Mouse (Mus musculus) heart, adult 2 months (tissue): Measurements from ENCODE around the gene Gucy1b1. TPM values are rescaled to one million over a fixed set of nuclear protein-coding genes. Genes with fewer than 3 reads are reported as not detected.

Experiments used
- DNase-seq, 2 experiments: peaks; one replicate each; pipeline ENCODE4 v3.0.0; 2021
- H3K27ac ChIP-seq: fragments of 200-600 bp; 2 replicates; pipeline ENCODE4 v1.8.1; 2022
- H3K27me3 ChIP-seq: fragments of 200-500 bp; 2 replicates; pipeline ENCODE4 v1.6.1; 2012; ENCODE audit warnings: mild to moderate bottlenecking, low read length, inconsistent platforms, mixed read lengths; ENCODE audit not compliant: control insufficient read depth, insufficient read depth
- H3K36me3 ChIP-seq: fragments of 200-500 bp; 2 replicates; pipeline ENCODE4 v1.6.1; 2012; ENCODE audit warnings: low read length, inconsistent platforms; ENCODE audit not compliant: control insufficient read depth, insufficient read depth
- H3K4me1 ChIP-seq: fragments of 200-500 bp; 2 replicates; pipeline ENCODE4 v1.6.1; 2011; ENCODE audit warnings: low read length; ENCODE audit not compliant: control insufficient read depth, insufficient read depth
- H3K4me3 ChIP-seq: fragments of 200-600 bp; 2 replicates; pipeline ENCODE4 v1.8.1; 2022
- H3K79me2 ChIP-seq: fragments of 200-500 bp; replicated peaks from 2 replicates; pipeline ENCODE4 v1.6.1; 2012; ENCODE audit warnings: mild to moderate bottlenecking, inconsistent platforms, low read length, moderate library complexity, mixed read lengths; ENCODE audit not compliant: control insufficient read depth, insufficient read depth
- H3K9ac ChIP-seq: fragments of 200-500 bp; 2 replicates; pipeline ENCODE4 v1.6.1; 2012; ENCODE audit warnings: low read depth, mild to moderate bottlenecking, control low read depth, inconsistent platforms, low read length, mixed read lengths
- CTCF ChIP-seq: fragments of 200-600 bp; IDR thresholded peaks from 2 replicates; pipeline ENCODE4 v1.8.1; 2022; ENCODE audit warnings: antibody characterized with exemption, mild to moderate bottlenecking, moderate library complexity
- EP300 ChIP-seq: fragments of 200-500 bp; IDR thresholded peaks from 2 replicates; pipeline ENCODE4 v1.6.1; 2011; ENCODE audit warnings: low read depth, low read length, control low read depth; ENCODE audit not compliant: insufficient read depth
- POLR2A ChIP-seq: fragments of 200-500 bp; IDR thresholded peaks from 2 replicates; pipeline ENCODE4 v1.6.1; 2011; ENCODE audit warnings: mild to moderate bottlenecking, low read depth, low read length, control low read depth; ENCODE audit not compliant: insufficient read depth
- WGBS: fragments of 180-500 bp; shearing (Covaris S2); methylation state at CpG from one replicate; pipeline ENCODE4 v1.1.7; 2018; 5-methylcytosine and 5-hydroxymethylcytosine counted together
- intact Hi-C: fragments of 180-260 bp; cut with DNase I; formaldehyde crosslinking; loops from one replicate; pipeline ENCODE4 v1.15.1; 2025
- polyA plus RNA-seq: library from polyadenylated mRNA; depleted of rRNA; stranded (reverse); fragments of >200 nt; gene quantifications from 2 replicates; pipeline ENCODE4 v1.2.3, GENCODE M21; 2012
- total RNA-seq, 2 experiments: library from RNA; stranded (reverse); gene quantifications; 2 replicates each; pipeline ENCODE4 v1.2.3; 2021

Gucy1b1 gene
- total and polyA plus RNA-seq, 3 experiments = 9.4 to 15.1 (median 14.7) TPM

DNA sequence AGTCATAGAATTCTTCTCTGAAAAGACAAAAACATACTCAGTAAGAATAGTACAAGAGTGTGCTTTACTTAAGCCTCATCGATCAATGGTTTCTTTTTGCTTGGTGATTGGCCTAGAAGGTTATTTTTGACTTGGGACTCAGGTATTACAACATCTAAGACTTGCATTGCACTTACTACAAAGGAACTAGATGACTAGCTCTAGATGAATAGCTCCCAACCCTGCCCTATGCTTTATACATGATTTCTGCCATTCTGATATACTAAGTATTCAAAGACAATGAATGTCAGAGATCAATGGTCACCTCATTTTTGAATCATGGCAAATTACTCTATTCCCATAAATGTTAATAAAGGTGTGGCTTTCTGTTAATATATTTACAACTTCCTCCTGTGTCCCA is 67.5 kb downstream of the Gucy1b1 start:
- intact Hi-C loops = no loop called here

DNA sequence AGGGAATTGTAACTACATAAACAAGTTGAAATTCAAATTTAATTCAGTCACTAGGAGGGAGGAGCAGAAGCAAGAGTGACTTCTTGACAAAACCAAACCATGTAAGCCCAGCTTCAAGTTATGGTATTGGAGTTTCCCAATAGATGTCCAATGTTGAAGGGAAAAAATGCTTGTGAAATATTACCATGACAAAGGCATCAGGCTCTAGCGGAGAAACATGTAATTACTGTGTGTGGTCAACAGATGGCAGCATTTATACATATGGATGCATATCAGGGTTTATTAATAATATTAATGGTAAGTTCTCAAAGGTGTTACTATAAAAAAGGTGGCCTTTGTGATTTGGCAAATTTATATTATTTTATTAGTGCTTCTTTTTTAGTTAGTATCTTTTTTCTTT is 78.5 kb downstream of the Gucy1b1 start:
- Histone ChIP-seq H3K27ac (no peak overlapping the region), H3K4me3 (no peak overlapping the region), H3K27me3 (no peaks in the 10 kb centered on the region), H3K9ac (no peak overlapping the region), H3K4me1 (no peaks in the 10 kb centered on the region), H3K79me2 (no peaks in the 10 kb centered on the region), H3K36me3 (no peaks in the 10 kb centered on the region)
- no peak for DNase-seq
- TF ChIP-seq CTCF (peak; percentile 88), POLR2A (no peak)
- 4% methylated on average over 1 of the region's 1 CpGs for WGBS
- intact Hi-C loops = loop anchor here (5.0 kb wide), 1 partner anchor 336 kb away; no protein-coding TSS in a partner anchor

More for the DNA sequence above, 67.5 kb downstream of the Gucy1b1 start:
- no peaks in the 10 kb centered on the region for H3K4me1 ChIP-seq
- H3K36me3 ChIP-seq = no peaks in the 10 kb centered on the region
- H3K79me2 ChIP-seq = no peaks in the 10 kb centered on the region
- H3K27me3 ChIP-seq = no peaks in the 10 kb centered on the region
- 93% methylated on average over 1 of the region's 1 CpGs for WGBS
- no peak overlapping the region for H3K4me3 ChIP-seq
- H3K27ac ChIP-seq = no peak overlapping the region
- DNase-seq = no peak
- no peak overlapping the region for H3K9ac ChIP-seq
- no peak for TF ChIP-seq POLR2A
- no peak for TF ChIP-seq CTCF
- no peak for TF ChIP-seq EP300

DNA sequence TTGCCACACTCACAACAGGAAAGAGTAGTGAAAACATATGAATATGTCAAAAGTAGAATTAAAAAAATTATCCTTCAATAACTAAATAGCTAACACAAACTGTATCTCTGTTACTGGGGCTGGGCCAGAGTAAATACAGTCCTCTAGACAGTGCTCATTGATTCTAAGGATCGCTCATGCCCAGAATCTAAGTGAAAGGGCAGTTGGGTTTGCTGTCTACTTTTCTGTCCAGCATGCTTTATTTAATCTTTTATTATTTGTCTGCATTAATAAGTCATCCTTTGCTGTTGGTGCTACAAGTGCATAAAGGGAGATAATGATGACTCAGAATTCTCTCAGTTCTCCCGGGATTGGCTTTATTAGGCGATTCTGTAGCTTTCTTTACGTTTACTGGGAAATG is 79.1 kb downstream of the Gucy1b1 start:
- Histone ChIP-seq H3K4me1 (no peaks in the 10 kb centered on the region), H3K36me3 (no peaks in the 10 kb centered on the region), H3K9ac (no peak overlapping the region), H3K4me3 (no peak overlapping the region), H3K79me2 (no peaks in the 10 kb centered on the region), H3K27ac (no peak overlapping the region), H3K27me3 (no peaks in the 10 kb centered on the region)
- intact Hi-C loops = loop anchor here (5.0 kb wide), 1 partner anchor 337 kb away; no protein-coding TSS in a partner anchor
- no peak for DNase-seq
- 35% methylated on average over 4 of the region's 4 CpGs for WGBS
- TF ChIP-seq EP300 (no peak), POLR2A (no peak), CTCF (no peak)

DNA sequence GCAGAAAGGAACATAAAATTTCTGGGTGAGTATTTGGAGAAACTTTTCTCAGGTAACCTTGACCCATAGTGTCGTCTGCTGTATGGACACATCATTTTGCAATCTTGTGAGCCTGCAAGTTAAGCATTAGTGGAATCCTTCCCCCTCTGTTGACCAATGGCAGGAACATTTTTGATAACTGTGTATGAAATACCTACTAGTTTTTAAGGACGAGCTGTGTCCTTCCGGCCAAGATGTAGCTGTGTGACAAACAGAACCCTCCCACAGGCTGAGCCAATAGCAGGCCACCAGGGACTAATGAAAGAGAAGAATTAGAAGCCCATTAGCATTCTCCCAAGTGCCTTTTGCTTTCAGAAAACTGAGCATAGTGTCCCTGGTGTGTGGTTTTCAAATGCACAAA is 84.0 kb downstream of the Gucy1b1 start:
- Histone ChIP-seq H3K27me3 (no peaks in the 10 kb centered on the region), H3K79me2 (no peaks in the 10 kb centered on the region), H3K27ac (no peak overlapping the region), H3K4me1 (peaks cover 3% of the 10 kb centered on the region; the same call in 1 of the 2 replicates), H3K4me3 (no peak overlapping the region), H3K9ac (no peak overlapping the region), H3K36me3 (no peaks in the 10 kb centered on the region)
- DNase-seq = no peak
- TF ChIP-seq CTCF (no peak), EP300 (no peak), POLR2A (no peak)
- intact Hi-C loops = no loop called here
- WGBS = 44% methylated on average over 3 of the region's 3 CpGs

DNA sequence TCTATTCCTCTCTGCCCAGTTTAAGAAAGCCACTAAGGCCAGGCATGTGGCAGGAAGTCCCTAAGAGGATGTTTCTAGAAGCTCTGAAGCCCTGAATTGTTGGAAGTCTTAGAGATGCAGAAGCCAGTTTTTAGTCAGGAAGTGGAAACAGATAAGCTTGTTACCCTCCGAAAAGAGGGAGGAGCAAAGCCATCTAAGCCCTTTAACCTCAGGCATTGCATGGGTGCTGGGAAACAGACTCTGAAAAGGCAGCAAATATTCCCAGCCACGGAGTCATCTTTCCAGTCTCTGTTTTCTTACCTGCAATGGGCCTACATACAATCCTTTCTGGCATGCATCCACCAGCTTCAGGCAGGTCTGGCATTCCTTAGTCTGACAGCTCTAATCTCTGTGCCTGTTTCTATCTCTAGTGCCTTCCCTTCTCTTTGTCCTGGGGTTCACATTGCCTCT is 84.8 kb downstream of the Gucy1b1 start:
- 5% methylated on average over 2 of the region's 2 CpGs for WGBS
- intact Hi-C loops = no loop called here

DNA sequence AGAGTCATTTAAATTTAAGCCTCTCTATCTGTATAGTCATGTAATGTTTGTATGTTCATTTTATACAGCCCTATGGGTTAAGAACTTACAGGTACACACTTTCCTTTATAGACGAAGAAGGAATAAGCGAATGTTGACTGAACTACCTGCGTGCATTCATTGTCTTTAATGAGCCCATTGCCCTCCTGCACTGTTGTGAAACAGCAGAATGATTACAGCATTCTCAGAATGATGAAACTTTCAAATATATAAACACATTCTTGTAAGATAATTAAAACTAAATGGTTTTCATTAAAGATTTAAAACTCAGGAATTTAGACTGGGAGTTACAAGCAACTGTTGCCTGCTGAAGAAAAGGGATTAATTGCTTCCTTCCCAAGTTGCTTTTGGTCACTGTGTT is 86.9 kb downstream of the Gucy1b1 start:
- WGBS = 95% methylated on average over 3 of the region's 3 CpGs
- no peak for DNase-seq
- H3K27ac ChIP-seq = no peak overlapping the region
- H3K4me3 ChIP-seq = no peak overlapping the region
- no peaks in the 10 kb centered on the region for H3K27me3 ChIP-seq
- no peak for TF ChIP-seq CTCF
- TF ChIP-seq EP300 = no peak
- no peak for TF ChIP-seq POLR2A
- no peaks in the 10 kb centered on the region for H3K36me3 ChIP-seq
- intact Hi-C loops = no loop called here
- no peaks in the 10 kb centered on the region for H3K79me2 ChIP-seq
- H3K4me1 ChIP-seq = peaks cover 3% of the 10 kb centered on the region; the same call in 1 of the 2 replicates
- no peak overlapping the region for H3K9ac ChIP-seq

More for the DNA sequence above, 84.8 kb downstream of the Gucy1b1 start:
- no peak overlapping the region for H3K9ac ChIP-seq
- no peak overlapping the region for H3K4me3 ChIP-seq
- no peaks in the 10 kb centered on the region for H3K36me3 ChIP-seq
- no peak for DNase-seq
- peaks cover 3% of the 10 kb centered on the region; the same call in 1 of the 2 replicates for H3K4me1 ChIP-seq
- no peak overlapping the region for H3K27ac ChIP-seq
- no peaks in the 10 kb centered on the region for H3K27me3 ChIP-seq
- H3K79me2 ChIP-seq = no peaks in the 10 kb centered on the region
- TF ChIP-seq POLR2A (no peak), EP300 (no peak), CTCF (no peak)
